Mouse (Mus musculus) midbrain, embryonic 13.5 days (tissue): ENCODE measurements around the gene Kcnn4. TPM values are rescaled to one million over a fixed set of nuclear protein-coding genes. Genes with fewer than 3 reads are reported as not detected.

Source experiments
- ATAC-seq: fragments of 200-750 bp; cut with Nextera tagmentation; 2 replicates; pipeline ENCODE4 v1.8.0; 2017; ENCODE audit warnings: mild to moderate bottlenecking, moderate TSS enrichment, moderate library complexity
- H3K27ac ChIP-seq: fragments of 300-500 bp; sonication (generic); 2 replicates; pipeline ENCODE4 v1.5.1; 2015; ENCODE audit warnings: inconsistent platforms, mild to moderate bottlenecking, moderate library complexity
- H3K27me3 ChIP-seq: fragments of 300-500 bp; sonication (generic); 2 replicates; pipeline ENCODE4 v1.6.1; 2015; ENCODE audit warnings: mild to moderate bottlenecking, inconsistent platforms
- H3K36me3 ChIP-seq: fragments of 300-500 bp; sonication (generic); 2 replicates; pipeline ENCODE4 v1.6.1; 2015; ENCODE audit warnings: mild to moderate bottlenecking, inconsistent platforms
- H3K4me1 ChIP-seq: fragments of 300-500 bp; sonication (generic); replicated peaks from 2 replicates; pipeline ENCODE4 v1.6.1; 2015; ENCODE audit warnings: inconsistent platforms
- H3K4me2 ChIP-seq: fragments of 300-500 bp; sonication (generic); replicated peaks from 2 replicates; pipeline ENCODE4 v1.6.1; 2015; ENCODE audit warnings: moderate library complexity, mild to moderate bottlenecking, inconsistent platforms
- H3K4me3 ChIP-seq: fragments of 300-500 bp; sonication (generic); replicated peaks from 2 replicates; pipeline ENCODE4 v1.5.1; 2015; ENCODE audit warnings: mild to moderate bottlenecking, inconsistent platforms
- H3K9ac ChIP-seq: fragments of 300-500 bp; sonication (generic); replicated peaks from 2 replicates; pipeline ENCODE4 v1.6.1; 2015; ENCODE audit warnings: mild to moderate bottlenecking, inconsistent platforms
- H3K9me3 ChIP-seq: fragments of 300-500 bp; sonication (generic); 2 replicates; pipeline ENCODE4 v1.6.1; 2016; ENCODE audit warnings: mild to moderate bottlenecking, inconsistent platforms
- WGBS: fragments of 180-500 bp; shearing (Covaris S2); methylation state at CpG from one replicate; pipeline ENCODE4 v1.1.7; 2015; 5-methylcytosine and 5-hydroxymethylcytosine counted together
- polyA plus RNA-seq: library from polyadenylated mRNA; unstranded; fragments of >200 nt; fragmentation: Nextera tagmentation; extraction: Ambion mirVana; gene quantifications from 2 replicates; pipeline ENCODE4 v1.2.1, GENCODE M21; 2015

Kcnn4 gene
- polyA plus RNA-seq, 1 experiment from 2014 or later: 0.66 TPM

GRCm38 (mm10) chr7:24368946-24369345, 1.1 kb upstream of the Kcnn4 start:
- H3K4me2 ChIP-seq: no peak overlapping the region
- H3K27ac ChIP-seq: no peak overlapping the region
- no peak for ATAC-seq
- H3K36me3 ChIP-seq: no peaks in the 10 kb centered on the region
- 90% methylated on average over 7 of the region's 7 CpGs for WGBS
- peaks cover 12% of the 10 kb centered on the region for H3K4me1 ChIP-seq
- H3K4me3 ChIP-seq: no peak overlapping the region
- H3K9me3 ChIP-seq: no peaks in the 10 kb centered on the region
- 0 out of 2 replicates have a peak, but pooled peaks cover 4% of the 10 kb centered on the region for H3K27me3 ChIP-seq
- no peak overlapping the region for H3K9ac ChIP-seq

- ATAC-seq: no peak
- H3K4me2 ChIP-seq: no peak overlapping the region
- 76% methylated on average over 7 of the region's 7 CpGs for WGBS
- no peaks in the 10 kb centered on the region for H3K27me3 ChIP-seq
- peaks cover 15% of the 10 kb centered on the region for H3K4me1 ChIP-seq
- no peak overlapping the region for H3K27ac ChIP-seq
- no peaks in the 10 kb centered on the region for H3K9me3 ChIP-seq
- no peak overlapping the region for H3K9ac ChIP-seq
- no peaks in the 10 kb centered on the region for H3K36me3 ChIP-seq
- H3K4me3 ChIP-seq: no peak overlapping the region
These were observed 1.1 kb downstream of the Kcnn4 start for GRCm38 (mm10) chr7:24371012-24371808.

GRCm38 (mm10) chr7:24371809-24372145, 1.7 kb downstream of the Kcnn4 start:
- H3K4me3 ChIP-seq: no peak overlapping the region
- H3K27ac ChIP-seq: no peak overlapping the region
- H3K4me1 ChIP-seq: peaks cover 15% of the 10 kb centered on the region
- no peaks in the 10 kb centered on the region for H3K9me3 ChIP-seq
- no peak for ATAC-seq
- no peaks in the 10 kb centered on the region for H3K36me3 ChIP-seq
- 66% methylated on average over 3 of the region's 3 CpGs for WGBS
- no peak overlapping the region for H3K9ac ChIP-seq
- peaks cover 4% of the 10 kb centered on the region for H3K27me3 ChIP-seq
- H3K4me2 ChIP-seq: no peak overlapping the region

- no peak for ATAC-seq
- WGBS: 89% methylated on average over 9 of the region's 11 CpGs
- peaks cover 10% of the 10 kb centered on the region for H3K27me3 ChIP-seq
These were observed 2.2 kb downstream of the Kcnn4 start for GRCm38 (mm10) chr7:24372300-24372699.

GRCm38 (mm10) chr7:24372786-24373185, 2.7 kb downstream of the Kcnn4 start:
- no peaks in the 10 kb centered on the region for H3K9me3 ChIP-seq
- 71% methylated on average over 4 of the region's 4 CpGs for WGBS
- H3K27me3 ChIP-seq: peaks cover 13% of the 10 kb centered on the region
- ATAC-seq: no peak
- no peaks in the 10 kb centered on the region for H3K36me3 ChIP-seq
- no peak overlapping the region for H3K4me2 ChIP-seq
- H3K4me1 ChIP-seq: peaks cover 22% of the 10 kb centered on the region
- no peak overlapping the region for H3K4me3 ChIP-seq
- H3K9ac ChIP-seq: no peak overlapping the region
- peak overlapping the region; percentile 12; the same call in 1 of the 2 replicates for H3K27ac ChIP-seq

More at GRCm38 (mm10) chr7:24372300-24372699, 2.2 kb downstream of the Kcnn4 start:
- no peaks in the 10 kb centered on the region for H3K9me3 ChIP-seq
- H3K4me2 ChIP-seq: no peak overlapping the region
- H3K4me3 ChIP-seq: no peak overlapping the region
- no peak overlapping the region for H3K27ac ChIP-seq
- H3K4me1 ChIP-seq: peaks cover 20% of the 10 kb centered on the region
- no peaks in the 10 kb centered on the region for H3K36me3 ChIP-seq
- H3K9ac ChIP-seq: no peak overlapping the region

GRCm38 (mm10) chr7:24373538-24374379, 3.7 kb downstream of the Kcnn4 start:
- Histone ChIP-seq H3K27me3 (peaks cover 15% of the 10 kb centered on the region), H3K4me3 (no peak overlapping the region), H3K4me2 (peak overlapping the region; percentile 23; the same call in 1 of the 2 replicates), H3K9me3 (no peaks in the 10 kb centered on the region), H3K36me3 (no peaks in the 10 kb centered on the region), H3K27ac (peak overlapping the region; percentile 59), H3K9ac (peak overlapping the region; percentile 32; the same call in 1 of the 2 replicates), H3K4me1 (peaks cover 22% of the 10 kb centered on the region)
- 38% methylated on average over 20 of the region's 20 CpGs for WGBS
- peak; percentile 71 for ATAC-seq

- no peak for ATAC-seq
- 86% methylated on average over 8 of the region's 8 CpGs for WGBS
These were observed 6.4 kb downstream of the Kcnn4 start for GRCm38 (mm10) chr7:24376456-24376855.

GRCm38 (mm10) chr7:24377091-24377865, 7.2 kb downstream of the Kcnn4 start:
- Histone ChIP-seq H3K36me3 (no peaks in the 10 kb centered on the region), H3K9me3 (no peaks in the 10 kb centered on the region), H3K4me3 (peak overlapping the region; percentile 28), H3K4me1 (peaks cover 20% of the 10 kb centered on the region), H3K27ac (no peak overlapping the region; the same call in 1 of the 2 replicates), H3K27me3 (peaks cover 18% of the 10 kb centered on the region), H3K4me2 (peak overlapping the region; percentile 47), H3K9ac (peak overlapping the region; percentile 37; the same call in 1 of the 2 replicates)
- ATAC-seq: 0 out of 2 replicates have a peak, but pooled peaks have one; percentile 10
- WGBS: 8% methylated on average over 49 of the region's 49 CpGs

More at GRCm38 (mm10) chr7:24376456-24376855, 6.4 kb downstream of the Kcnn4 start:
- H3K27me3 ChIP-seq: peaks cover 15% of the 10 kb centered on the region
- H3K4me1 ChIP-seq: peaks cover 20% of the 10 kb centered on the region
- no peaks in the 10 kb centered on the region for H3K36me3 ChIP-seq
- H3K27ac ChIP-seq: no peak overlapping the region
- no peaks in the 10 kb centered on the region for H3K9me3 ChIP-seq
- H3K4me3 ChIP-seq: no peak overlapping the region
- no peak overlapping the region for H3K4me2 ChIP-seq
- H3K9ac ChIP-seq: no peak overlapping the region

GRCm38 (mm10) chr7:24378049-24378701, 8.1 kb downstream of the Kcnn4 start:
- Histone ChIP-seq H3K27me3 (peaks cover 19% of the 10 kb centered on the region), H3K36me3 (no peaks in the 10 kb centered on the region), H3K9ac (no peak overlapping the region), H3K4me3 (no peak overlapping the region), H3K9me3 (no peaks in the 10 kb centered on the region), H3K4me1 (peaks cover 17% of the 10 kb centered on the region), H3K4me2 (no peak overlapping the region), H3K27ac (no peak overlapping the region)
- no peak for ATAC-seq
- 78% methylated on average over 10 of the region's 10 CpGs for WGBS

GRCm38 (mm10) chr7:24379934-24380333, 9.9 kb downstream of the Kcnn4 start:
- Histone ChIP-seq H3K36me3 (no peaks in the 10 kb centered on the region), H3K27ac (no peak overlapping the region), H3K27me3 (peaks cover 26% of the 10 kb centered on the region), H3K4me1 (peaks cover 7% of the 10 kb centered on the region), H3K4me2 (no peak overlapping the region), H3K9me3 (no peaks in the 10 kb centered on the region), H3K9ac (no peak overlapping the region), H3K4me3 (no peak overlapping the region)
- 83% methylated on average over 7 of the region's 7 CpGs for WGBS
- no peak for ATAC-seq

- WGBS: 70% methylated on average over 2 of the region's 2 CpGs
These were observed 10.3 kb downstream of the Kcnn4 start for GRCm38 (mm10) chr7:24380370-24380769.

More at GRCm38 (mm10) chr7:24380370-24380769, 10.3 kb downstream of the Kcnn4 start:
- H3K36me3 ChIP-seq: no peaks in the 10 kb centered on the region
- peaks cover 7% of the 10 kb centered on the region for H3K4me1 ChIP-seq
- no peak overlapping the region for H3K27ac ChIP-seq
- ATAC-seq: no peak
- no peak overlapping the region for H3K4me2 ChIP-seq
- no peak overlapping the region for H3K9ac ChIP-seq
- no peaks in the 10 kb centered on the region for H3K9me3 ChIP-seq
- H3K4me3 ChIP-seq: no peak overlapping the region
- peaks cover 26% of the 10 kb centered on the region for H3K27me3 ChIP-seq
